Mouse (Mus musculus): Measurements from ENCODE around the gene Crcp. TPM values are rescaled to one million over a fixed set of nuclear protein-coding genes. Genes with fewer than 3 reads are reported as not detected.

Crcp gene
- polyA plus RNA-seq, 1 experiment from 2014 or later: 78.7 TPM

DNA sequence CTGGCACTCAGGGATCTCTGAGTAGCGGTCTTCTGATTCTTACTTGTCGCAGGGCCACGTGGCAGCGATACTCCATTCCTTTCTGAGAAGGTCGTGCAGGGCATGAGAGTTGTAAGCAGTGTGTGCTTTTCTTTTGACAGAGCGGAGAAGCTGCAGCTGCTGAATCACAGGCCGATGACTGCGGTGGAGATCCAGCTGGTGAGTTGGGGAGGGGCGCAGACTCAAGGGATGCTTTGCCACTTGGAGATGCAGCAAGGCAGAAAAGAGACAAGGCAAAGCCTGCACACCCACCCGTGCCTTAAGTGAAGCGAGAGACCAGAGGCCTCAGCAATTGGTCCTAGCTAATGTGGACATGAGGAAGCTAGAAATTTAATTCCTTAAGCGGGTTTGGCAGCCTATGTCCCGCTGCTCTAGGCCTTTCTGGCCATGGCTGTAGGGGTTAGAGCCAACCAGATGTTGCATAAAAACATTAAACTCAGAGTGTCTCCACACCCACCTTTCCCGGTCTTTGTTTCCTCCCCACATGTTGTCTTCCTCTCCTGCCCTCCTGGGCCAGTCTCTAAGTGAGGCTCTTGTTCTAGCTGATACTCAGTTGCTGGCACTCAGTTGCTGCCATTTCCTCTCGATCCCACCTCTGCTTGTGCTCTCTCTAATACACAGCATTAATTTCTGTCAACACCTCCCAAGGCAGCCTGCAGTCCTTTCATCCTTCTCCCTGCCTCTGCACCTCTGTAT is 19.9 kb downstream of the Crcp start:
- Histone ChIP-seq H3K4me3 (no peak overlapping the region), H3K4me1 (replicated peaks) (no peaks in the 10 kb centered on the region), H3K27ac (no peak overlapping the region), H3K27me3 (no peaks in the 10 kb centered on the region), H3K36me3 (peaks cover 81% of the 10 kb centered on the region), H3K9me3 (no peaks in the 10 kb centered on the region), H3K4me2 (no peak overlapping the region), H3K9ac (no peak overlapping the region)
- no peak for ATAC-seq (ENCODE audit: low FRiP score)
- WGBS: 79% methylated on average over 15 of the region's 15 CpGs

DNA sequence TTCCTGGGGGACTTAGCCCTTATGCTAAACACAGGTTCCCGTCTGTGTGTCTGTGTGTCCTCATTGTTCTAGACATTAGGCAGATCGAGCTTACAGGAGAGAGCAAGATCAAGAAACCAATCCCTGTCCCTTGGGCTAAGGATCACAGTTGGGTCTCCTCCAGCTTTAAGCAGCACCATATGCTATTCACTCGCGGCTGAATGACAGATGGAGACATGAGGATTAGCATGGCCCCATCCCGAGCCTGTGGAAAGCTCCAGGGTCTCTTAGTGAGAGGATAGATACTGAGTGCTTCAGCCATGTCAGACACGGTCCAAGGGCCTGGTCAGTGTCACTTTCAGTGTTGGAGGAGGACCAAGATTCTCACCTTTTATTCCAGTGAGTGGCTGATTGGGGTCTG is 21.3 kb downstream of the Crcp start:
- WGBS: 56% methylated on average over 6 of the region's 6 CpGs
- Histone ChIP-seq H3K4me2 (no peak overlapping the region), H3K9me3 (no peaks in the 10 kb centered on the region), H3K27me3 (no peaks in the 10 kb centered on the region), H3K4me3 (no peak overlapping the region), H3K4me1 (replicated peaks) (no peaks in the 10 kb centered on the region), H3K36me3 (peaks cover 79% of the 10 kb centered on the region), H3K27ac (no peak overlapping the region), H3K9ac (no peak overlapping the region)
- ATAC-seq (ENCODE audit: low FRiP score): no peak

DNA sequence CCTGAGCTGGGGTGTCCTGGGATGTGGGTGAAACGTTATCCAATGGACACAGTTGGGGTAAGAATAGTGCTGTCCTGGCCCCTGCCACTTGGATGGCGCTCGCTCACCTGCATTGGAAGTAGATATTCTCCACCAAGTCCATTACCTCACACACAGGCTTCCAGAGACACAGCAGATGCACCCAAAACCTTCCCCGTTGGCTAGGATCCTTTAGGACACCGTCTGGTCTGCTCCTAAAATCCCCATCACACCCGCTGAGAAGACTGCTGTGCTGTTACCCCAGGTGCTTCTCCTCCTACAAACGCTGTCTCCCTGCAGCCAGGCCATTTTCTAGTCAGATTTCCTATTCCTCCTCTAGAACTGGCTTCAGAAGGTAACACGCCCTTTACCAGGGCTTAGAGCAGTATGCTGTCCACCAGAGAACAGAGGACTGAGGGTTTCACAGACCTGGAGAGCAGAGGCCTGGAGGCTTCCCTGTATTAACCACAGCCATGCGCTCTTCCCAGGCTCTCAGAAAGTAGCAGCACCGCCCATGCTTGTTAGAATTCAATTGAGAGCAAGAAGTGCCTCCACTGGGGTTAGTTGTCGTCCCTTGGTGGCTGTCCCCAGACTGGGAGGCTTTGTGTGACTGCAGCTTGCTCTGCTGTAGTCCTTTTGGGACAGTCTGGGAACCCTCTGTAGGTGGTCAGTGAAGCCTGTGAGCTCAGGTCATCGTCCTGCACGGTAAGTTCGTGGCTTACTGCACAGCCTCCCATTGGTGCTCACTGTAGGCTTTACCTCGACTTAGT is 22.2 kb downstream of the Crcp start:
- no peaks in the 10 kb centered on the region for H3K9me3 ChIP-seq
- no peak overlapping the region for H3K9ac ChIP-seq
- peaks cover 74% of the 10 kb centered on the region for H3K36me3 ChIP-seq
- no peak for ATAC-seq (ENCODE audit: low FRiP score)
- no peaks in the 10 kb centered on the region for H3K27me3 ChIP-seq
- H3K4me2 ChIP-seq: no peak overlapping the region
- no peaks in the 10 kb centered on the region for H3K4me1 ChIP-seq (replicated peaks)
- H3K4me3 ChIP-seq: no peak overlapping the region
- WGBS: 88% methylated on average over 15 of the region's 15 CpGs
- H3K27ac ChIP-seq: no peak overlapping the region

DNA sequence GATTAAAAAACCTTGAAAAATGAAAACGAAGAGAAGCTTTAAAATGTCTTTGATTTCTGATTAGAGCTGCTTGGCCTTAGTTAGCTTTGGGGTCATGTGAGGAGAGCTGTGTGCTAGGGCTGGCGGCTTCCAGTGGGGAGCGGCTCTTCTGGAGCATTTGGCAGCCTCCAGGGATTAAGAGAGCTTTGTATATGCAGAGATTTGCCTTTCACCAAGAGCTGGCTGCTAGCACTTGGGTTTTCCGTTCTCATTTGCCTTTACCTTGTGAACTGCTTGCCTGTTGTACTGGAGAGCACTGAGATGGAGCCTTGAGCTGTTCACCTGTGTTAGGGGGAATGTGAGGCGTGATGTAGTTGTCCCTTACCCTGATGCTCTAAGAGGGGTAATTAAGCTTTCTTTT is 23.4 kb downstream of the Crcp start:
- Histone ChIP-seq H3K27me3 (no peaks in the 10 kb centered on the region), H3K4me3 (no peak overlapping the region), H3K9me3 (no peaks in the 10 kb centered on the region), H3K36me3 (peaks cover 62% of the 10 kb centered on the region), H3K27ac (no peak overlapping the region; the same call in 1 of the 2 replicates), H3K4me1 (replicated peaks) (no peaks in the 10 kb centered on the region), H3K4me2 (no peak overlapping the region), H3K9ac (no peak overlapping the region)
- ATAC-seq (ENCODE audit: low FRiP score): no peak
- WGBS: 80% methylated on average over 5 of the region's 5 CpGs

- H3K27me3 ChIP-seq: no peaks in the 10 kb centered on the region
- H3K27ac ChIP-seq: no peak overlapping the region
- peaks cover 59% of the 10 kb centered on the region for H3K36me3 ChIP-seq
- no peaks in the 10 kb centered on the region for H3K4me1 ChIP-seq (replicated peaks)
- H3K9me3 ChIP-seq: no peaks in the 10 kb centered on the region
- no peak overlapping the region for H3K9ac ChIP-seq
- no peak overlapping the region for H3K4me3 ChIP-seq
- no peak for ATAC-seq (ENCODE audit: low FRiP score)
- WGBS: 94% methylated on average over 6 of the region's 6 CpGs
- no peak overlapping the region for H3K4me2 ChIP-seq
These were observed 23.9 kb downstream of the Crcp start for GRCm38 (mm10) chr5:130052955-130053354.

- no peak for ATAC-seq (ENCODE audit: low FRiP score)
- H3K36me3 ChIP-seq: peaks cover 64% of the 10 kb centered on the region
- H3K4me2 ChIP-seq: no peak overlapping the region
- H3K27me3 ChIP-seq: no peaks in the 10 kb centered on the region
- H3K9ac ChIP-seq: no peak overlapping the region
- H3K27ac ChIP-seq: no peak overlapping the region
- WGBS: 93% methylated on average over 4 of the region's 4 CpGs
- H3K9me3 ChIP-seq: no peaks in the 10 kb centered on the region
- no peak overlapping the region for H3K4me3 ChIP-seq
- H3K4me1 ChIP-seq (replicated peaks): no peaks in the 10 kb centered on the region
These were observed 26.6 kb downstream of the Crcp start for GRCm38 (mm10) chr5:130055688-130056087.

- Histone ChIP-seq H3K9ac (no peak overlapping the region), H3K27ac (no peak overlapping the region), H3K27me3 (no peaks in the 10 kb centered on the region), H3K4me2 (no peak overlapping the region), H3K9me3 (no peaks in the 10 kb centered on the region), H3K4me1 (replicated peaks) (no peaks in the 10 kb centered on the region), H3K36me3 (peaks cover 62% of the 10 kb centered on the region), H3K4me3 (no peak overlapping the region)
- no peak for ATAC-seq (ENCODE audit: low FRiP score)
- 96% methylated on average over 2 of the region's 2 CpGs for WGBS
These were observed 27.2 kb downstream of the Crcp start for GRCm38 (mm10) chr5:130056303-130056702.

DNA sequence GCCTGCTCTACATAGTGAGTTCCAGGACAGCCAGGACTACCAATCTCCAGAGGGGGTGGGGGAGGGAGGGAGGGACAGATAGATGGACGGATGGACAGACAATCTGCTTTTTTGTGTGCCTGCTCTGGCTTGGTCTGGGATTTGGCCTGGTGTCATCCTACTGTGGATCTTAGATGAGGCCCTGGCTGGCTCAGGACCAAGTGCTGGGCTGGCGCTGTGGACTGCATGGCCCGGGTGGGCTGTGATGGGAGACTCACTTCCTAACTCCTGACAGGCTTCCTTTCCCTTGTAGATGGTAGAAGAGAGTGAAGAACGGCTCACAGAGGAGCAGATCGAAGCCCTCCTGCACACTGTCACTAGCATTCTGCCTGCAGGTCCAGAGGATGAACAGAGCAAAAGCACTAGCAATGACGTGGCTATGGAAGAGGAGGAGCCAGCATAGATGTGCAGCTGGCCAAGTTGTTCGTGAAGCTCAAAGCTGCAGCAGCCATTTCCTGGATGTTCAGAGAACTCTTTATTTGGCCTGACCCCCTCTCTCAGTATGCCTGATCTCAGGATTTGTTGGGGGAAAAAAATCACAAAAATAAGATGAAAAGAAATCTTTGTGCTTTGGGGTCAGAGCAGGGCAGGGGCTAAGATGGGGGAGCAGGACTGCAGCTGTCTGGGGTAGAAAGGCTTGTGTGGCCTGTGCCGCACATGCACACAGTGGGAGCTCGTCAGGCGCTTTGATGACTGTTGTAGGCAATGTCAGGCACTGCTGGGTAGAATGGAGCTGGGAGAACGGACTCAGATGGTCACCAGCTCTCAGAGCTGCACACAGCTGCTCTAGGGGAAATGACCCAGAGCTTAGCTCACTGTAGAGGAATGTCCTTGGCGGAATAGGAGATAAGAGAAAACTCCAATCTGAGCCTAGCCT is 30.6 kb downstream of the Crcp start:
- 77% methylated on average over 12 of the region's 12 CpGs for WGBS
- H3K4me2 ChIP-seq: no peak overlapping the region
- no peaks in the 10 kb centered on the region for H3K27me3 ChIP-seq
- no peaks in the 10 kb centered on the region for H3K9me3 ChIP-seq
- peaks cover 48% of the 10 kb centered on the region for H3K36me3 ChIP-seq
- H3K4me1 ChIP-seq (replicated peaks): no peaks in the 10 kb centered on the region
- no peak for ATAC-seq (ENCODE audit: low FRiP score)
- H3K9ac ChIP-seq: no peak overlapping the region; the same call in 1 of the 2 replicates
- peak overlapping the region; percentile 30; the same call in 1 of the 2 replicates for H3K27ac ChIP-seq
- no peak overlapping the region for H3K4me3 ChIP-seq

DNA sequence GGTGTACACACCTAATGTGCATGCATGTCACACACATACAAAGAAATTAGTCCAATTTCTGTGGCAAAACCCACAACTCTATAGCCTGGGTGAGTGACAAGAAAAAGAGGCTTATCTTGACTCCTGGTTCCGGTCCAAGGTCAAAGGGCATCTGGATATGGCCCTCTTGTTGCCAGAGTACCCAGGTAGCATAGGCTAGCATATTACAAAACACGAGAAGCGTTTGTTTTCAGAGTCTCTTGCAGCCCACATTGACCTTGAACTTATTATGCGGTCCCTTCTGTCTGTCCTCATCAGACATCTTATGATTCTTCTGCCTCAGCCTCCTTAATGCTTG is 31.2 kb downstream of the Crcp start:
- Histone ChIP-seq H3K27me3 (no peaks in the 10 kb centered on the region), H3K27ac (no peak overlapping the region), H3K4me2 (no peak overlapping the region), H3K9me3 (no peaks in the 10 kb centered on the region), H3K4me3 (no peak overlapping the region), H3K9ac (no peak overlapping the region), H3K4me1 (replicated peaks) (no peaks in the 10 kb centered on the region), H3K36me3 (peaks cover 43% of the 10 kb centered on the region)
- no peak for ATAC-seq (ENCODE audit: low FRiP score)
- 94% methylated on average over 4 of the region's 4 CpGs for WGBS

GRCm38 (mm10) chr5:130062096-130062495 is 33.0 kb downstream of the Crcp start:
- 81% methylated on average over 2 of the region's 2 CpGs for WGBS
- no peak for ATAC-seq (ENCODE audit: low FRiP score)

GRCm38 (mm10) chr5:130063760-130064159 is 34.7 kb downstream of the Crcp start:
- Histone ChIP-seq H3K4me3 (no peak overlapping the region), H3K36me3 (peaks cover 33% of the 10 kb centered on the region), H3K27me3 (no peaks in the 10 kb centered on the region), H3K4me2 (no peak overlapping the region), H3K9ac (no peak overlapping the region), H3K9me3 (no peaks in the 10 kb centered on the region), H3K4me1 (replicated peaks) (no peaks in the 10 kb centered on the region), H3K27ac (no peak overlapping the region)
- ATAC-seq (ENCODE audit: low FRiP score): no peak
- WGBS: 75% methylated on average over 2 of the region's 2 CpGs

More at GRCm38 (mm10) chr5:130062096-130062495, 33.0 kb downstream of the Crcp start:
- Histone ChIP-seq H3K36me3 (peaks cover 38% of the 10 kb centered on the region), H3K4me1 (replicated peaks) (no peaks in the 10 kb centered on the region), H3K4me2 (no peak overlapping the region), H3K27me3 (no peaks in the 10 kb centered on the region), H3K27ac (no peak overlapping the region), H3K4me3 (no peak overlapping the region), H3K9ac (no peak overlapping the region), H3K9me3 (no peaks in the 10 kb centered on the region)

GRCm38 (mm10) chr5:130065579-130065978 is 36.5 kb downstream of the Crcp start:
- no peaks in the 10 kb centered on the region for H3K27me3 ChIP-seq
- no peaks in the 10 kb centered on the region for H3K9me3 ChIP-seq
- no peak for ATAC-seq (ENCODE audit: low FRiP score)
- 89% methylated on average over 1 of the region's 1 CpGs for WGBS
- no peak overlapping the region for H3K27ac ChIP-seq
- H3K36me3 ChIP-seq: peaks cover 16% of the 10 kb centered on the region
- H3K4me1 ChIP-seq (replicated peaks): no peaks in the 10 kb centered on the region
- H3K9ac ChIP-seq: no peak overlapping the region
- no peak overlapping the region for H3K4me3 ChIP-seq
- no peak overlapping the region for H3K4me2 ChIP-seq
